Mouse (Mus musculus) gastrocnemius, adult 2 months (tissue): ENCODE measurements around the gene Trp53bp2. TPM values are rescaled to one million over a fixed set of nuclear protein-coding genes. Genes with fewer than 3 reads are reported as not detected.

ENCODE experiments used
- DNase-seq: peaks from one replicate; pipeline ENCODE4 v3.0.0; 2022
- H3K27ac ChIP-seq: fragments of 200-600 bp; 2 replicates; pipeline ENCODE4 v1.8.1; 2022; ENCODE audit warnings: mild to moderate bottlenecking
- H3K4me3 ChIP-seq: fragments of 200-600 bp; 2 replicates; pipeline ENCODE4 v1.8.1; 2022; ENCODE audit warnings: mild to moderate bottlenecking, moderate library complexity
- CTCF ChIP-seq: fragments of 200-600 bp; IDR thresholded peaks from 2 replicates; pipeline ENCODE4 v1.8.1; 2022; ENCODE audit warnings: antibody characterized with exemption, mild to moderate bottlenecking, moderate library complexity
- intact Hi-C: fragments of 180-260 bp; cut with DNase I; formaldehyde crosslinking; loops from one replicate; pipeline ENCODE4 v1.15.1; 2025
- total RNA-seq, 2 experiments: library from RNA; stranded (reverse); gene quantifications; 2 replicates each; pipeline ENCODE4 v1.2.3; 2021

The Trp53bp2 gene
- total RNA-seq, 2 experiments from 2014 or later: 9.0 to 9.5 TPM

DNA sequence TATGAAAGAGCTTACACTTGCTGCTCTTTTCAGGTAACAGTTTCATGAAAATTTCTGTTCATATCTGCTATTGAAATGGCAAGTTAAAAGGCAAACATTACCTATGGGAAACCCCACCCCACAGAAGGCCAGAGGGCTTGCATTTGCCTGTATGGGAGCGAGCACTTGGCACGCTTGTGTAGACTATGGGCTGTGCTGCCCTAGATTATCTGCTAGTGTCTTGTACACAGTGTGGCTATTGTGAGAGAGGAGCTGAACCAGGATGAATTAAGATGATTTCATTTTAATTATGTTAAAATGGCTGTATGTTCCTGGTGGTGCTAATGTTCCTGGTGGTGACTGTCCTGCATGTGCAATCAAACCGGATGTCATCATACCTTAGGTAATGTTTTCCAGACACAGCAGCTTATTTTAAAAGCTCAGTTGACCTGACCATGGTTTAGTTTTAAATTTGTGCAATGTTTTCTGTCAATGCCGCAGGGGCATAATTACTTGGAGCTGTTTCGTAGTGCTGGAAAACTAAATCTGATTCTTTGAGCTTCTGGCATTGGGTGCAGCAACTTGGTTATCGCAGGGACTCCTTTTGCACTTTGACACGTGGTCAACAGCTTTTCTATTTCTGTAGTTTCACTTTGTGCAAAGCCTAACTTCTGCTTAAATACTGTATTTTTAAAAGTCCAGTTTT, 3.8 kb downstream of the Trp53bp2 start:
- no peak for TF ChIP-seq CTCF
- intact Hi-C loops: no loop called here
- no peak for DNase-seq
- no peak overlapping the region for H3K4me3 ChIP-seq
- peak overlapping the region; percentile 53 for H3K27ac ChIP-seq

DNA sequence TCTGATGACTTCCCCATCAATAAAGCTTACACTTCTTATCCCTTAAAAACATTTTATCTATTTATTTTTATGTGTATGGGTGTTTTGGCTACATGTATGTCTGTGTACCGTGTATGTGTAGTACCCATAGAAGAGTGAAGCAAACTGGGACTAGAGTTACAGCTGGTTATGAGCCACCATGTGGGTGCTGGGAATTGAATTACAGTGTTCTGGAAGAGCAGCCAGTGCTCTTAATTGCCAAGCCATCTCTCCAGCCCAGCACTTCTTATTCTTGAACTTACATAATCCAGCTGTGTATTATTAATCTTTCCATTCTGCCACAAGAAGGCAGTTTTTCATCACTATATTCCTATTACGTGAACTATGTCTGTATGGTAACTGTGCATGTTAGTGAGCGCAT, 10.5 kb downstream of the Trp53bp2 start:
- H3K27ac ChIP-seq: peak overlapping the region; percentile 75
- intact Hi-C loops: no loop called here
- peak; percentile 52 for DNase-seq
- H3K4me3 ChIP-seq: no peak overlapping the region
- TF ChIP-seq CTCF: no peak

- no peak for DNase-seq
- Histone ChIP-seq H3K4me3 (no peak overlapping the region), H3K27ac (no peak overlapping the region)
- intact Hi-C loops: no loop called here
- no peak for TF ChIP-seq CTCF
These were observed 15.3 kb downstream of the Trp53bp2 start for GRCm38 (mm10) chr1:182424274-182424673.

- no peak overlapping the region for H3K4me3 ChIP-seq
- TF ChIP-seq CTCF: no peak
- DNase-seq: no peak
These were observed 16.2 kb downstream of the Trp53bp2 start for GRCm38 (mm10) chr1:182425176-182425575.

GRCm38 (mm10) chr1:182426444-182426843, 17.5 kb downstream of the Trp53bp2 start:
- intact Hi-C loops: no loop called here
- DNase-seq: no peak
- Histone ChIP-seq H3K27ac (peak overlapping the region; percentile 70; the same call in 1 of the 2 replicates), H3K4me3 (no peak overlapping the region)
- TF ChIP-seq CTCF: no peak

More at GRCm38 (mm10) chr1:182425176-182425575, 16.2 kb downstream of the Trp53bp2 start:
- intact Hi-C loops: no loop called here
- peak overlapping the region; percentile 8; the same call in 1 of the 2 replicates for H3K27ac ChIP-seq

GRCm38 (mm10) chr1:182427426-182427825, 18.5 kb downstream of the Trp53bp2 start:
- H3K27ac ChIP-seq: peak overlapping the region; percentile 70
- intact Hi-C loops: no loop called here
- TF ChIP-seq CTCF: no peak
- H3K4me3 ChIP-seq: no peak overlapping the region
- peak; percentile 83 for DNase-seq

DNA sequence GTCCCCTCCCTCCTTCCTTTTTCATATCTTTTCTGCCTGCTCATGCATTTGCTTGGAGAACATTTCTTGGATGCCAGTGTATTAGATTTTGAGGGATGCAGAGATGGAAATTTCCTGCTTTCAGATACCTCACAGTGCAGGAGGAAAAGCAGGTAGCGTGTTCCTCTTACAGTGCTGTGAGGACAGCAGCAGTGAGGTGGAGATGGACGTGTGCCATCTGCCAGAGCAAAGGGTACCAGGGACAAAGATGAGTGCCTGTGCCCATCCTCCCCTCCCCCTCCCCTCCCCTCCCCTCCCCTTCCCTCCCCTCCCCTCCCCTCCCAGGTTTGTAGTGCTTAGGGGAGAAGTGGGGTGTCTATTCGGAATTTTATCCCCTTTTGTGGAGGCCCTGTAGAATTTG, 20.9 kb downstream of the Trp53bp2 start:
- no peak for DNase-seq
- TF ChIP-seq CTCF: no peak
- intact Hi-C loops: no loop called here
- Histone ChIP-seq H3K4me3 (no peak overlapping the region), H3K27ac (no peak overlapping the region)

DNA sequence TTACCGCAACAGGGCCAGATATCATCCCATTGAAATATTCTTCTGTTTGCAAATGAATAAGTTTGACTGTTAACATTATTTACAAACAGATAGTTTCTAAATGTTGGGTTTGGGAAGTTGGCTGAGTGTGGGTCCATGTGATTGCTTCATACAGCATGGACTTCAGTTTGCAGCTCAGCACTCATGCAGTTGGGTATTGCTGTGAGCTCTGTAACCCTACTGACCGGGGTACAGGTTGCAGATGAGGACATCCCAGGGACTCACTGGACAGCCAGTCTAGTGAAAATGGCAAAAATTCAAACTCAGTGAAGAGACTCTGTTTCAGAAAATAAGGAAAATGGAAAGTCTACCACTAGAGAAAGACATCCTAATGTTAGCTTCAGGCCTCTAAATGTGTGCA, 21.7 kb downstream of the Trp53bp2 start:
- no peak for DNase-seq
- Histone ChIP-seq H3K4me3 (no peak overlapping the region), H3K27ac (no peak overlapping the region)
- no peak for TF ChIP-seq CTCF
- intact Hi-C loops: no loop called here

GRCm38 (mm10) chr1:182432059-182432458, 23.1 kb downstream of the Trp53bp2 start:
- Histone ChIP-seq H3K27ac (no peak overlapping the region), H3K4me3 (no peak overlapping the region)
- no peak for TF ChIP-seq CTCF
- no peak for DNase-seq
- intact Hi-C loops: no loop called here

DNA sequence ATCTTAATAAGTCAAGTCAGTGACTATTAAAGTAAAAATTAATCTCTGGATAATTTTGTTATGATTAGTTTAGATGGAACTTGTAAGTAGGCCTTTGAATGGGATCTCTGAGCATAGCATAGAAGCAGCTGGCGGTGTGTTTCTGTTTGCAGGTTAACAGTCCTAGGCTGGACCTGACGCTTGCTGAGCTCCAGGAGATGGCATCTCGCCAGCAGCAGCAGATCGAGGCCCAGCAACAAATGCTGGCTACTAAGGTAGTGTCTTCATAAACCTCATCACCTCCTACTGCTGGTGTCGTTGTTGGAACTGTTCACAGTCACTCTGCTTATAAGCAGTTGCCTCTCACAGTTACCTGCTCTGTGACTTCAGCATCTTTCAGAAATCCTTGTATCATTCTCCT, 27.8 kb downstream of the Trp53bp2 start:
- no peak for DNase-seq
- intact Hi-C loops: no loop called here
- Histone ChIP-seq H3K4me3 (no peak overlapping the region), H3K27ac (no peak overlapping the region)
- TF ChIP-seq CTCF: no peak

GRCm38 (mm10) chr1:182439546-182440222, 30.7 kb downstream of the Trp53bp2 start:
- no peak for TF ChIP-seq CTCF
- no peak overlapping the region for H3K4me3 ChIP-seq
- intact Hi-C loops: no loop called here
- H3K27ac ChIP-seq: peak overlapping the region; percentile 64
- DNase-seq: peak; percentile 86

- intact Hi-C loops: no loop called here
- no peak overlapping the region for H3K4me3 ChIP-seq
- TF ChIP-seq CTCF: no peak
- DNase-seq: no peak
- no peak overlapping the region for H3K27ac ChIP-seq
These were observed 33.0 kb downstream of the Trp53bp2 start for GRCm38 (mm10) chr1:182441791-182442473.

DNA sequence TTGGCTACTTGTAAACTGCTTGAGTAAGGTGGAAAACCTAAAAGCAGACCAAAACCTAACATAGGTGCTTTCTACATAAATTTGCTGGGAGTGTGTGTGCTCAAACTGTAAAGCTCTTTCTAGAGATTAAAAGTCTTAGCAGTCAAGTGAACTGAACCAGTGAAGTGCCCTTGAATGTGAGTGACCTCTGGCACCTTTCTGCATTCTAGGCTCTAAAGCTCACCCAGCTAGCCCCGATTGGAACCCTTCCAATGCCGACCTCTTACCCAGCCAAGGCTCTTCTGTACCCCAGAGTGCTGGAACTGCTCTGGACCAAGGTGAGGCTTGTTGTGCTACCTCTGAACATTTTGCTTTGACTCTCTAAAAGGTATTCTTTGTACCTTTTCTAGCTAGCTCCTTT, 35.1 kb downstream of the Trp53bp2 start:
- H3K4me3 ChIP-seq: no peak overlapping the region
- no peak for TF ChIP-seq CTCF
- H3K27ac ChIP-seq: 0 out of 2 replicates have a peak overlapping the region, but pooled peaks have one; percentile 5
- intact Hi-C loops: no loop called here
- DNase-seq: no peak
